Mouse (Mus musculus) mammary gland, adult 2 months (tissue): Measurements from ENCODE around the gene Fnip2. TPM values are rescaled to one million over a fixed set of nuclear protein-coding genes. Genes with fewer than 3 reads are reported as not detected.

ENCODE experiments used
- polyA plus RNA-seq: library from polyadenylated mRNA; depleted of rRNA; stranded (reverse); fragments of >200 nt; gene quantifications from 2 replicates; pipeline ENCODE4 v1.2.3, GENCODE M21; 2012; ENCODE audit warnings: low replicate concordance; rRNA removed

Gene Fnip2
- 3.3 and 6.5 TPM in 2 replicates for polyA plus RNA-seq

GRCm38 (mm10) chr3:79567703-79568362 lies at the start of gene Fnip2:
Gene Fnip2, minus strand, starts transcription at chr3:79567796.

DNA sequence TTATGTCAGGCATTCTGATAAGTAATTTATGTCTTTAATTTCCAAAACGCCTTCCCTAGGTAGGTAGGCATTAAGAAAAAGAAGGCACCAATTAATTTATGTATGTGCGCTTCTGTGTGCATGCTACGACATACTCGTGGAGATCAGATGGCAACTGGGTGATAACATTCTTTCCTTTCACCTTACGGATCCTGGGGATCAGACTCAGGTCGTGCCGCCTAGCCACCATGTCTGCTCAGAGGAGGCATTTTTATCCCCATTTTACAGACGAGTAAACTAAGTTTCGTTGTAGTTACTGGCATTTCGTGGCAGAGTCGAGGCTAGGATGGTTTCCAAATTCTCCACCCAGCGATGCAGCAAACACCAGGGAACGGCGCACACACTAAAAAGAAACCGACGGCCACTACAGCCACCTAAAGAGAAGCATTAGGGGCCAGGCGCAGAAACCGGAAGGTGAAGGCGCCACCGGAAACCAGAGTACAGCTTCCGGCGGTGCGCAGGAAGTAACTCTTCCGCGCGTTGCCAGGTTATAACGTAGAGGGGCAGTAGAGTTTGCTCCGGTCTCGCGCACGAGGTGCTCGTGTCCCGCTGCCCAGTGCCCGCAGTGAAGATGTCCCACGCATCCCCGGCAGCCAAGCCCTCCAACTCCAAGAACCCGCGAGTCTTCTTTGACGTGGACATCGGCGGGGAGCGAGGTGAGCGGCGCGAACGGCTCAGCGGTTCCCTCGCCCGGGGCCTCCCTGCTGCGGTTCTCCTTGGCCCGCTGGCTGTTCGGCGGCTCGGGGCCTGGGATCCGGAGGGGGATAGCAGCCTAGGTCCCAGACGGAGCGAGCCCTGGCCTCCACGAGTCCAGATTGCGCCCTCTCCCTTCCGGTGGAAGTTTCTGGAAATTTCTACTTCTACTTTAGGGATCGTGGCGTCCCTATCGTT lies 23.5 kb upstream of the Fnip2 start, which contains the start of gene Ppid:
Gene Ppid, plus strand, starts transcription at position 480 of the 930 bp plus-strand sequence.

Other genes with a start within 250 kb of the Fnip2 start
- not detected in 2 replicates for gene Gm17359, start 231.1 kb downstream of the Fnip2 start, polyA plus RNA-seq
- gene Ppid, start 23.5 kb upstream of the Fnip2 start, polyA plus RNA-seq, result 4.4 and 10.5 TPM in 2 replicates
- 2.0 and 2.2 TPM in 2 replicates for gene 4930579G24Rik, start 61.3 kb upstream of the Fnip2 start, polyA plus RNA-seq
- 126 and 147 TPM in 2 replicates for gene Etfdh, start 61.7 kb upstream of the Fnip2 start, polyA plus RNA-seq
- 0.02 and 0.14 TPM in 2 replicates for gene Rxfp1, start 170.1 kb upstream of the Fnip2 start, polyA plus RNA-seq